Mouse (Mus musculus) heart, postnatal 0 days (tissue): ENCODE data around the gene Slc7a6os.

Experiments
- CTCF ChIP-seq: IDR thresholded peaks from 2 replicates; pipeline ENCODE4 v1.5.1; 2016; ENCODE audit warnings: antibody characterized with exemption, control low read depth, low read depth
- EP300 ChIP-seq: IDR thresholded peaks from 2 replicates; pipeline ENCODE4 v1.6.1; 2016; ENCODE audit warnings: antibody characterized with exemption, low read depth

DNA sequence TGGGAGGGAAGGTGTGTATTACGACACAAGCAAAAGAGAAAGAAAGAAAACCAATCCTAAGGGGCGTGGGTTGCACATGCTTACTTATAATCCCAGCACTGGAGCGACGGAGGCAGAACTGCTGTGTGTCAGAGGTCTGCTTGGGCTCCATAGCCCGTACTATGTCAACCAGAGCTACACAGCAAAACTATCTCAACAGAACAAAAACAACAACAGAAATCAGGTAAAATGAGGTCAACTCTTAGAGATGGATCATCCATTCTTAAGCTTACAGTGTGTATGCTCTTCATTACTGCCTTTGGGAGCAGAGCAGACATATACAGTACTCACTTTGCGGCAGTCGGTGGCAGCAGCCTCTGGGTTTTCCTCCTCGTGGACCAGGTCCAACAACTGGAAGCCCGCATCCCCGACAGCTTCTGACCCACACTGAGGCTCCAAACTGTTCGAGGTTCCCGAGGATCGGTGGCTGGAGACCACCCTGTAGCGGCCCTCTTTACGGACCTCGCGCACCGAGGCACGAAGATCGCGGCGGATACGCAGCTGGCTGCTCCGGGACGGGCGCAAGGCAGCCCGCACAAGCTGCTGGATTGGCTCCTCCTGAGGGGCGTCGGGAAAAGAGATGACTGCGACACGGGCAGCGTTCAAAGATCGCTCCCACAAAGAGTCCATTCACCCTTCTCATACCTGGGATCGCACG lies 552 bp downstream of the Slc7a6os start:
- TF ChIP-seq CTCF, result no peak
- TF ChIP-seq EP300, result no peak
